Mouse (Mus musculus) midbrain, embryonic 13.5 days (tissue): ENCODE results near the gene Ube2d2b. TPM values are rescaled to one million over a fixed set of nuclear protein-coding genes. Genes with fewer than 3 reads are reported as not detected.

Source experiments
- ATAC-seq: fragments of 200-750 bp; cut with Nextera tagmentation; 2 replicates; pipeline ENCODE4 v1.8.0; 2017; ENCODE audit warnings: mild to moderate bottlenecking, moderate TSS enrichment, moderate library complexity
- H3K27ac ChIP-seq: fragments of 300-500 bp; sonication (generic); 2 replicates; pipeline ENCODE4 v1.5.1; 2015; ENCODE audit warnings: inconsistent platforms, mild to moderate bottlenecking, moderate library complexity
- H3K27me3 ChIP-seq: fragments of 300-500 bp; sonication (generic); 2 replicates; pipeline ENCODE4 v1.6.1; 2015; ENCODE audit warnings: mild to moderate bottlenecking, inconsistent platforms
- H3K36me3 ChIP-seq: fragments of 300-500 bp; sonication (generic); 2 replicates; pipeline ENCODE4 v1.6.1; 2015; ENCODE audit warnings: mild to moderate bottlenecking, inconsistent platforms
- H3K4me1 ChIP-seq: fragments of 300-500 bp; sonication (generic); replicated peaks from 2 replicates; pipeline ENCODE4 v1.6.1; 2015; ENCODE audit warnings: inconsistent platforms
- H3K4me2 ChIP-seq: fragments of 300-500 bp; sonication (generic); replicated peaks from 2 replicates; pipeline ENCODE4 v1.6.1; 2015; ENCODE audit warnings: moderate library complexity, mild to moderate bottlenecking, inconsistent platforms
- H3K4me3 ChIP-seq: fragments of 300-500 bp; sonication (generic); replicated peaks from 2 replicates; pipeline ENCODE4 v1.5.1; 2015; ENCODE audit warnings: mild to moderate bottlenecking, inconsistent platforms
- H3K9ac ChIP-seq: fragments of 300-500 bp; sonication (generic); replicated peaks from 2 replicates; pipeline ENCODE4 v1.6.1; 2015; ENCODE audit warnings: mild to moderate bottlenecking, inconsistent platforms
- H3K9me3 ChIP-seq: fragments of 300-500 bp; sonication (generic); 2 replicates; pipeline ENCODE4 v1.6.1; 2016; ENCODE audit warnings: mild to moderate bottlenecking, inconsistent platforms
- WGBS: fragments of 180-500 bp; shearing (Covaris S2); methylation state at CpG from one replicate; pipeline ENCODE4 v1.1.7; 2015; 5-methylcytosine and 5-hydroxymethylcytosine counted together
- polyA plus RNA-seq: library from polyadenylated mRNA; unstranded; fragments of >200 nt; fragmentation: Nextera tagmentation; extraction: Ambion mirVana; gene quantifications from 2 replicates; pipeline ENCODE4 v1.2.1, GENCODE M21; 2015

Gene Ube2d2b
- polyA plus RNA-seq, 1 experiment from 2014 or later = 0.12 TPM

GRCm38 (mm10) chr5:107814651-107815050 is 15.2 kb upstream of the Ube2d2b start:
- peaks cover 26% of the 10 kb centered on the region for H3K36me3 ChIP-seq
- H3K4me1 ChIP-seq = no peaks in the 10 kb centered on the region
- no peak overlapping the region for H3K9ac ChIP-seq
- no peak for ATAC-seq
- no peak overlapping the region for H3K4me3 ChIP-seq
- H3K27me3 ChIP-seq = no peaks in the 10 kb centered on the region
- no peak overlapping the region for H3K27ac ChIP-seq
- WGBS = 92% methylated on average over 2 of the region's 2 CpGs
- H3K4me2 ChIP-seq = no peak overlapping the region
- no peaks in the 10 kb centered on the region for H3K9me3 ChIP-seq

GRCm38 (mm10) chr5:107822521-107822920 is 7.4 kb upstream of the Ube2d2b start:
- ATAC-seq = no peak
- Histone ChIP-seq H3K9me3 (no peaks in the 10 kb centered on the region), H3K27me3 (no peaks in the 10 kb centered on the region), H3K27ac (no peak overlapping the region), H3K36me3 (no peaks in the 10 kb centered on the region), H3K4me2 (no peak overlapping the region), H3K9ac (no peak overlapping the region), H3K4me3 (no peak overlapping the region), H3K4me1 (no peaks in the 10 kb centered on the region)
- 92% methylated on average over 1 of the region's 1 CpGs for WGBS

- no peak for ATAC-seq
- H3K4me3 ChIP-seq = no peak overlapping the region
- H3K9me3 ChIP-seq = 0 out of 2 replicates have a peak, but pooled peaks cover 7% of the 10 kb centered on the region
- H3K27me3 ChIP-seq = no peaks in the 10 kb centered on the region
- H3K4me2 ChIP-seq = no peak overlapping the region
- H3K4me1 ChIP-seq = no peaks in the 10 kb centered on the region
- peaks cover 7% of the 10 kb centered on the region for H3K36me3 ChIP-seq
- H3K27ac ChIP-seq = no peak overlapping the region
- WGBS = 94% methylated on average over 3 of the region's 3 CpGs
- no peak overlapping the region for H3K9ac ChIP-seq
Observed at GRCm38 (mm10) chr5:107831351-107831750, 1.5 kb downstream of the Ube2d2b start.

- Histone ChIP-seq H3K9ac (no peak overlapping the region), H3K36me3 (peaks cover 7% of the 10 kb centered on the region), H3K27me3 (no peaks in the 10 kb centered on the region), H3K4me2 (no peak overlapping the region), H3K4me1 (no peaks in the 10 kb centered on the region), H3K4me3 (no peak overlapping the region), H3K9me3 (0 out of 2 replicates have a peak, but pooled peaks cover 7% of the 10 kb centered on the region), H3K27ac (no peak overlapping the region)
- 94% methylated on average over 1 of the region's 1 CpGs for WGBS
- no peak for ATAC-seq
Observed at GRCm38 (mm10) chr5:107834287-107834686, 4.4 kb downstream of the Ube2d2b start.

GRCm38 (mm10) chr5:107838891-107839644 is 9.2 kb downstream of the Ube2d2b start:
- WGBS = 69% methylated on average over 3 of the region's 3 CpGs
- peaks cover 7% of the 10 kb centered on the region for H3K36me3 ChIP-seq
- H3K4me3 ChIP-seq = no peak overlapping the region
- no peaks in the 10 kb centered on the region for H3K9me3 ChIP-seq
- H3K27me3 ChIP-seq = no peaks in the 10 kb centered on the region
- no peak overlapping the region for H3K4me2 ChIP-seq
- H3K9ac ChIP-seq = no peak overlapping the region
- no peak overlapping the region for H3K27ac ChIP-seq
- no peak for ATAC-seq
- no peaks in the 10 kb centered on the region for H3K4me1 ChIP-seq

- H3K9me3 ChIP-seq = no peaks in the 10 kb centered on the region
- no peak for ATAC-seq
- H3K4me2 ChIP-seq = no peak overlapping the region
- 94% methylated on average over 5 of the region's 5 CpGs for WGBS
- no peak overlapping the region for H3K4me3 ChIP-seq
- H3K36me3 ChIP-seq = peaks cover 7% of the 10 kb centered on the region
- no peak overlapping the region for H3K9ac ChIP-seq
- H3K27ac ChIP-seq = no peak overlapping the region
- H3K27me3 ChIP-seq = no peaks in the 10 kb centered on the region
- H3K4me1 ChIP-seq = no peaks in the 10 kb centered on the region
Observed at GRCm38 (mm10) chr5:107840549-107841238, 10.8 kb downstream of the Ube2d2b start.

- no peaks in the 10 kb centered on the region for H3K27me3 ChIP-seq
- H3K4me3 ChIP-seq = no peak overlapping the region
- H3K27ac ChIP-seq = no peak overlapping the region
- no peaks in the 10 kb centered on the region for H3K4me1 ChIP-seq
- no peak for ATAC-seq
- no peaks in the 10 kb centered on the region for H3K36me3 ChIP-seq
- no peak overlapping the region for H3K9ac ChIP-seq
- H3K4me2 ChIP-seq = no peak overlapping the region
- H3K9me3 ChIP-seq = no peaks in the 10 kb centered on the region
- 83% methylated on average over 5 of the region's 5 CpGs for WGBS
Observed at GRCm38 (mm10) chr5:107847349-107847748, 17.4 kb downstream of the Ube2d2b start.

GRCm38 (mm10) chr5:107847817-107848216 is 17.9 kb downstream of the Ube2d2b start:
- WGBS = 74% methylated on average over 2 of the region's 2 CpGs
- ATAC-seq = no peak
- H3K4me1 ChIP-seq = no peaks in the 10 kb centered on the region
- no peaks in the 10 kb centered on the region for H3K36me3 ChIP-seq
- H3K27me3 ChIP-seq = no peaks in the 10 kb centered on the region
- H3K9me3 ChIP-seq = no peaks in the 10 kb centered on the region
- H3K4me2 ChIP-seq = no peak overlapping the region
- H3K4me3 ChIP-seq = no peak overlapping the region
- no peak overlapping the region for H3K9ac ChIP-seq
- H3K27ac ChIP-seq = no peak overlapping the region

- no peaks in the 10 kb centered on the region for H3K27me3 ChIP-seq
- H3K9me3 ChIP-seq = no peaks in the 10 kb centered on the region
- no peak overlapping the region for H3K27ac ChIP-seq
- peaks cover 4% of the 10 kb centered on the region for H3K4me1 ChIP-seq
- H3K4me2 ChIP-seq = no peak overlapping the region
- H3K36me3 ChIP-seq = no peaks in the 10 kb centered on the region
- no peak overlapping the region for H3K4me3 ChIP-seq
- no peak overlapping the region for H3K9ac ChIP-seq
- 91% methylated on average over 4 of the region's 4 CpGs for WGBS
- no peak for ATAC-seq
Observed at GRCm38 (mm10) chr5:107848964-107849363, 19.1 kb downstream of the Ube2d2b start.

- no peaks in the 10 kb centered on the region for H3K27me3 ChIP-seq
- H3K4me1 ChIP-seq = peaks cover 12% of the 10 kb centered on the region
- WGBS = 18% methylated on average over 6 of the region's 6 CpGs
- no peak overlapping the region for H3K27ac ChIP-seq
- ATAC-seq = no peak
- H3K36me3 ChIP-seq = no peaks in the 10 kb centered on the region
- no peaks in the 10 kb centered on the region for H3K9me3 ChIP-seq
- no peak overlapping the region for H3K9ac ChIP-seq
- H3K4me3 ChIP-seq = no peak overlapping the region
- no peak overlapping the region for H3K4me2 ChIP-seq
Observed at GRCm38 (mm10) chr5:107853807-107854206, 23.9 kb downstream of the Ube2d2b start.

- Histone ChIP-seq H3K4me3 (no peak overlapping the region), H3K27ac (no peak overlapping the region), H3K4me2 (no peak overlapping the region), H3K9ac (no peak overlapping the region), H3K9me3 (no peaks in the 10 kb centered on the region), H3K4me1 (peaks cover 12% of the 10 kb centered on the region), H3K36me3 (no peaks in the 10 kb centered on the region), H3K27me3 (no peaks in the 10 kb centered on the region)
- 73% methylated on average over 3 of the region's 3 CpGs for WGBS
- ATAC-seq = no peak
Observed at GRCm38 (mm10) chr5:107854556-107854955, 24.7 kb downstream of the Ube2d2b start.

GRCm38 (mm10) chr5:107855546-107855945 is 25.6 kb downstream of the Ube2d2b start:
- Histone ChIP-seq H3K4me3 (no peak overlapping the region), H3K27me3 (no peaks in the 10 kb centered on the region), H3K9ac (no peak overlapping the region), H3K9me3 (no peaks in the 10 kb centered on the region), H3K4me2 (no peak overlapping the region), H3K27ac (no peak overlapping the region), H3K4me1 (peaks cover 12% of the 10 kb centered on the region), H3K36me3 (no peaks in the 10 kb centered on the region)
- ATAC-seq = no peak
- 94% methylated on average over 2 of the region's 2 CpGs for WGBS
